Mouse (Mus musculus) thymus, postnatal 14 days (tissue): ENCODE data around the gene Kcnip1.

Experiments
- DNase-seq: peaks from one replicate; pipeline ENCODE4 v3.0.0; 2021

Gene Kcnip1

DNA sequence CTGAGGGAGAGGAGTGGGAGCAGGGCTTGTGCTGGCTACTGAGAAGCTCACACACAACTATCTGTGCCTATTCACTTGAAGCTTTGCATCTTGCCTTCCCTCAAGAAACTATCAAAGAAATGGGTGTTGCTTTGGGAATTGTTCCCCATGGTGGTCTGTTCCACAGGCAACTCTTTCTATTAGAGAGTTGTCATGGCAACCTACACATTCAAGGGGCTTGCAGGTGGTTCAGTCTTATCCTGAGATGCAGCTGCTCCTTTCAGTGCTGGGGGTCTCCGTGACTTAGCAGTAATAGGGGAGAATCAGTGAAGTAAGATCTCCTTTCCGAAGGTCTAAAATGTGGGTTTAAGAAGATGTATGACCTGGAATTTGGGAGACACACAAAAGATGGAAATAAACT, 102.6 kb downstream of the Kcnip1 start:
- DNase-seq: no peak

DNA sequence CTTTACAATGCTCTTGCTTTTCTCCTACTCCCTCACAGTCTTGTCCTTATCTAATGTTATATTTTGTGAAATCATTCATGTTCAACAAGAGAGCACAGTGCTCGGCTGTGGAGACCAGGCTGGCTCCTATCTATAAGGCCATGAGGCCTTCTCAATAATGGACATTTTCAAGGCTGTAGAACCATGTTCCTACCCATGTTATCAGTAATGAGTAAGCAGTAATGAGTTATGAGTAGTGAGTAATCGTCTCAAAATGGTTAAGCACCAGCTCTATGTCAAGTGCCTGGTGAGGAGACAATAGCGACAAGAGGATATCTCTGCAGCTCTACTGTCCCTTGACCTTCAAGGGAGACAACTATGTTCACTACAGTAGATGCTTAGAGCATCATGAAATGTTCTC, 105.3 kb downstream of the Kcnip1 start:
- DNase-seq: no peak

DNA sequence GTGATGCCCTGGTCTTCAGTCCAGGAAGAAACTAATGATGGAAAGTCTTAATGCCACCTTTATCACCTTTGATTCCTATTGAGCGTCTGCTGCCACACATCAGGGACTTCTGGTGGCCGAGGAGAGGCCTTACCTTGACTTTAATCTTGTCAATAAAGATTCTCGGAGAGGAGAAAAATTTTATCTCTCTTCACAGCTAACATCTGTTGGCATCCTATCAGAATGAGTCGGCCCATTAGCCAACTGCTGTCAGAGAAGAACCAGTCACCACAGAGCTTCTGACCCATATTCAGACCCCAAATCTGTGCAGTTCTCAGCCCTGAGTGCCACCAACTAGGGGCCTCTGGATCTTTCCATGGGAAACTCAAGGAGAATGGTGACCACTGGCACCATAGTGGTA, 107.0 kb downstream of the Kcnip1 start:
- DNase-seq: no peak

DNA sequence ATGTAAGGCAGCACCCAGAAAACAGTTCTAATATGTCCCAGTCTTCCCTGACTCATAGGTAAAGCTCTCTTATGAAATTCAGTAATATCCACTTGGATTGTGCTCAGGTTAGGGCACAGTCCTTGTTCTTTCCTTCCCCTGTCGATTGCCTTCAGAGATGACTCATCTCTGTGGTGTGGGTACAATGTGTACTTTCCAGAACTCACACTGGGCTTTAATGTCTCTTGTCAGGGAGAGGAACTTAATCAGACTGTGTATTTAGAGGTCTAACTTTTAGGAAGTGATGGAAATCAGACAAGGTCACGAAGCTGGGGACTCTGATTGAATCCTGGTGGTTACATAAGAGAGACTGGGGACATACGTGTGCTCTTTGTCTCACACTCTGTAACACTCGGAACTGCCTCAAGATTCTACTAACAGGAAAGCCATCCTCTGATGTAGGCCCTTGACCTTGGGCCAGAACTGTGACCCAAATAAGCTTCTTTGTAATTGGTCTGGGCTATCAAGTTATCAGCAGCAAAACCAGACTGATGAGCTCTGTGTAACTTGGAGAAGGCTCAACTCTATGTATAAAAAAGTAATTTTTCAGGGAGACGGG, 110.1 kb downstream of the Kcnip1 start:
- DNase-seq: no peak

DNA sequence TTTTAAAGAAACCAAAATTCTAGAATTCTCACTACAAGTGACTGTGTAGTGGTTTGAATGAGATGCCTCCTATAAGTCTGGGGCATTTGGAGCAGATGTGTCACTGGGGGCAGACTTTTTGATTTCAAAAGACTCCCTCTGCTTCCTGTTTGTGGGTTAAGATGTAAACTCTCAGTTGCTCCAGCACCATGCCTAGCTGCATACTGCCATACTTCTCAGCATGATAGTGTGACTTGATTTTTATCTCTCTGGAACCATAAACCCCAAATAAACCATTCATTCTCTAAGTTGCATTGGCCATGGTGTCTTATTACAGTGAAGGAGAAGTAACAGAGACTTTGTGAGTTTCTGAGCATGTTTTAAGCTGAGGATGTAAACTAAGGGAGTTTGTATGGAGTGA, 118.0 kb downstream of the Kcnip1 start:
- DNase-seq: no peak

DNA sequence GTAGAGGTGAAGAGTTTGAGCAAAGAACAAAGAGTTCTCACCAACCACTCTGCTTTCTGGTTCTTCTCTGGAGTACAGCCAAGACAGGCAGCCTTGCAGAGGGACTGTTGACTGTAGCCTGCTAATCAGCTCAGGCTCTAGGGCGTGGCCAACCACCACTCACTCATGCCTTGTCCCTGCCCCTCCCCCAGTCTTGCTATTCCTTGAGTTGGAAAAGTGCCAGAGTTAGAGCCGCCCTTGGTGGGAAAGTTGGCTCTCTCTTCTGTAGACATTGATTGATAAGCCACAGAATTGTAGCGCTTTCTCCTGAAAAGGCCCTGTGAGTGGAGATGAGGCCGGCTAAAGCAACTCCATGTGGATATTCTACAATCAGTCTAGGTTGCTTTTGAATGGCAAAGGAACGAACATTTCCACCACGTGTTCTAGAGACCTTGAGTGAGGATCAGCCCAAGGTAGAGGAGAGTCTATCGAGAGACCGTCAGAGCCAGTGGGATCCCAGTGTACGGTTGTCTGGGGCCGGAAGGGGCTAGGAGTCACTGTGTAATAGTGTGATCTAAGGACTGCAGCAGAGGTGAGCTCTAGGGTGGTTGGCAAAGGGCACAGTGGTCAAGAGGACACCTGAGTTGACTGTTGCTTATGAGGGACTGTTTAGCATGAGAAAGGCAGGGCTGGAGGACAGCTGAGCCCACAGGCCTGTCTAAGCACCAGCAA, 119.7 kb downstream of the Kcnip1 start:
- DNase-seq: no peak

DNA sequence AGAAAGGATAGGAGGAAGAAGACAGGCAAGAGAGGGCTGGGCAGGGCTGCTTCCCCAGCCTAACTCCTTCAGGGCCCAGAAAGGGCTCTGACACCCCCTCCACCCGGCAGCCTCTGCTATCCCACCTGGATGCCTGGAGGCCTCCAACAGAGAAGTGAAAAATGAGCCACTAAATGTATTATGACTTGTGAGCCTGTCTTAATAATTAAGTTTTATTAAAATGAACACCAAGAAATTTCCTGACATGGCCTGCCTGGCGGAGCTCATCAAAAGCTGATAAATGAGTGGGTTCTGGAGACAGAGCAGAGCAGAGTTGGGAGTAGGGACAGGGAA, 120.3 kb downstream of the Kcnip1 start:
- DNase-seq: no peak

DNA sequence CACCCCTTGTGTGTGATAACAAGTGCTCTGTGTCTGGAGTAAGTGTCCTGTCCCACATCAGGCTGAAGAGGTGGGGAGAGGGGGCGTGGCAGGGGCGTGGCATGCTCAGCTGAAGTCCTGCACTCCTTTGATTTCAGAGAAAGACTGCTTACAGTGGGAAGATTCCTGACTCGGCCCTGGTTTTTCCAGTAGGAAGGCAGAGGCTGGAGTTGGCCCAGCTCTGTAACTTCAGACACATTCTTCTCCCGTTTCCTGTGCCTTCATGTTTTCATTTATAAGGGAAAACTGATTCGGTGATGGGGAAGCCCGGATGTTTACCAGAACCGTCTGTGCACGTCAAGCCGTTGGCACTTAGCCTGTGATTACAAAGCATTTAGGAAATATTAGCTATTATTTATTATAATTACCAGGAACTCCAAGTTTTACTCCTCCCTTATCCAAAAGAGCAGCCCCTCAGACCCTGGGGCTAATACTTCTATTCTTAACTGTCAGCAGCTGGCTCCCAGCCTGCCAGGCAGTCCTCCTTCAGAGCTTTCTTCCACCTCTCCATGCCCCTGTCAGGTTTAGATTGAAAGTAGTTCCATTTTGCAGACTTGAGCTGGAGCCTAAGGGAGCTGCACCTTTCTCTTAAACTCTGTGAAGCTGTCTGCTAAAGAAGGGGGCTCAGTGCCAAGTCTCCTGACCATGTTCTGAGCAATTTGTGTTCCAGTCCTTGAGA, 120.8 kb downstream of the Kcnip1 start:
- DNase-seq: no peak

DNA sequence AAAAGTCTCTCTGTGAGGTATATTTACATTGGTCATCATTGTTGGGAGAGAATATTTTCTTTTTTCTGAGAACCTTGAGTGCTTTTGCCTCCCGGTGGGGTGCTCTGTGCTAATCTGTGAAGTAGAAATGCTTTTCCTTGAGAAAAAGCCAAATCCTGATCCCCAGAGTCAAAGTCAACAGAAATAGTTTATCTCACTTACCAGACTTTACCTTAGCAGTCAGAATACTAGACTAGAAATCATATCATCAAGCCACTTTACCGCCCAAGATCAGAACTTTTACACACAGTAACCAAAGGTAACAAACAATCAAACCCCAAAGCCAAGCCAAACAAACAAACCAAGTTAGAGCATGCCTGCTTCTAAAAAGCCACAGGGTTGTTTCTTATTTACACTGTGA, 122.7 kb downstream of the Kcnip1 start:
- DNase-seq: no peak

DNA sequence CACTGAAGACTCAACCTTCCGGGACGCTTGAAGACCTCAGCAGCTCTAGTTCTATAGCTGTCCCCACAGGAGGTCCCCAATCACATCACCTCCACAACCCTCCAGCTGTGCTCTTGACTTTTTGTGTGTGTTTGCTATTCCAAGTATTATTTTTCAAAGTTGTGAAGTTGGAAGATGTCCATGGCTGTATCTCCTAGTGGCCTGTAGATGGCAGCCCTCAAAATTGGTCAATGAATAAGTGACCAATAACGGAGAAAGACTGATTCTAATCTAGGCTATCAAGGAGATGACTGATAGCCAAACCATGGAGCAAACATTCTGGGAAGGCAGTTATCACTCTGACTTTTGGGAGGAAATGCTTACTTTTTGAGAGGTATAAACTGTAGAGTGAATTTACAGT, 123.4 kb downstream of the Kcnip1 start:
- no peak for DNase-seq

DNA sequence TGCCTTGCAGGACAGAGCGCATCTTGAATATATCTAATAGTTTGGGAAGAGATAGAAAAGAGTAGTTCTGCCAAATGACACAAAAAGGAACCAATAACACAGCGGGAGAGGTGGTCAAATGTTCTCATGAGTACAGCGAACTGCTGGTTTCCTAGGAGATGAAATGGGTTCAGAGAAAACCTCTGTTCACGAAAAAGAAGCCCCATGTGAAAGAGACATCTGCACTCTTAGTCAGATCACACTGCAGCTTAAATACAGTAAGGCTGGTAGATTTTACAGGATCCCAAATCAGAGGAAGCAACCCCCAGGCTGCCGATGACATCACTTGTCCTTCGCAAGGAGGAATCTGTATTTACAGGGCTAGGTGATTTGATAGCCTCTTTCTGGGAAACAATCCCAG, 126.2 kb downstream of the Kcnip1 start:
- no peak for DNase-seq

DNA sequence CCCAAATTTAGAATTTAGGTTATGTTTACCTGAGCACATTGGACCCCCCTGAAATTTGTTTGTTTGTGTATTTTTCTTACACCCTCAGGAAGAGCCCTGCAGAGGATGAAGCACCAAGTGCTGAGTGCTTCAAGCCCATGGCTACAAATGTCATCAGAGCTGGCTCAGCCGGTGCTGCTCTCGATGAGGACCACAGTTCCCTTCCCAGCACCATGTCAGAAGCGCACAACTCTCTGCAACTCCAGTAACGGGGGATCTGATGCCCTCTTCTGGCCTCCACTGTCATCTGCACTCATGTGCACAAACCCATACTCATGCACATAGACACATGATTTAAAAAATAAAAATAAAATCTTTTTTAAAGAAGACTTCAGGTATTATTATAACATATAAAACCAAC, 128.7 kb downstream of the Kcnip1 start:
- DNase-seq: no peak

DNA sequence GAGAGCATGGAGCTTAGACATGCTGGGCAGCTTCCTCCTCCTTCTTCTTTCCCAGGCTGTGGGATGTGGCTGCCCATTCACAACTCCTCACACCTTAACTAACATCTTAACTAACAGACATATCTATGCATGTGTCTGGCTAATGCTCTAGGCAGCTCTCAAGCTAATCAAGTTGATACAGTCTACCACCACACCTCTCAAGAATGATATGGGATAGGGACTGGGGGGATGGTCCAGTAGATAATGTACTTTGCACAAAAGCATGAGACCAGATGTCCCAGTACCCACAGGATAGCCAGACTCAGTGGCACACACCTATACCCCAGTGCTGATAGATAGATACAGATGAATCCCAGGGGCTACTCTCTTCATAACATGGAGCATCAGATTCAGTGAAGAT, 131.1 kb downstream of the Kcnip1 start:
- DNase-seq: no peak

DNA sequence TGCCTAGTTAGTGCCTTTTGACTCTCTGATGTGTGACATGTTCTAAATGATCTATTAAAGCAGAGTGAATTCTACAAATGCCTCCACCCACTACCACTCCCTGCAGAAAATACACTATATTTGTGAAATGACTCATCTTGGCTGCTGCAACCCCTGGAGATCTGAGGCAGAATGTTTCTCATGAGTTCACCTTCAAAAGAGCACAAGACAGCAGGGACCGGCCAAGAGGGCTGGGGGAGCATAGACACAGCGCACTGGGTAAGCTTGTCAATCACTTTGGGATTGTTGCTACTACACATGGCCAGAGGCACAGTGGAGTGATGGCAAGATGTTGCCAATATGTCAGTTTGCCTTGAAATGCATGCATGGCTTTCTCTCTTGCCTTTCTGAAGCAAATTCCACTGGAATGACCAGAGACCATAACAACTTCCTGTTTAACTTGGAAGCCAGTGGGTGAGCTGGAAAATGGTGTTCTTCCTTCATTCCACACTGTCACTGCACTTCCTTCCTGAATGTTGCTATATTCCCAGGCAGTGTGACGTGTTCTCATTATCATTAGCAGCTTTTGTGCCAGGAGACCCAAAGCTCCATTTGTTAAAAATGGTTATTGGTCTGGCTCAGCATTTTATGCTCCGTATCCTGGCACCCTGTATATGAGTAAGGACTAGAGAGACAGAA, 131.9 kb downstream of the Kcnip1 start:
- no peak for DNase-seq

DNA sequence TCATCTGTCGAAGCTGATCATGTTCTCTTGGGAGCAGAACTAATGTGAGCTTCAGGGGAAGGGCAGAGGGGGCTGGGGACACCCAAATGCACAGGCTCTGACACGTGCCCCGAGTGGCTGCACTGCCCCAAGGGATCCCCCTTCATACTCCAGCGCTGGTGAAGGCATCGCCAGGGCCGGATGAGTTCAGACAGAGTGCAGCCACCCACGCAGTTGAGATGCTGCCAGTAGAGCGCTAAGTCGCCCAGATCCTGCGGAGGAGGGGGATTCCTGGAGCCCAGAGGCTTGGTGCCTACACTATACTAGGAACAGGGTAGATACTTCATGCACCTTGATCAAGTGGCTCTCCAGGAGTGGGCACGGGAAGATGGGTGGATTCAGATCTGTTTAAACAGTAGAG, 143.3 kb downstream of the Kcnip1 start:
- no peak for DNase-seq

DNA sequence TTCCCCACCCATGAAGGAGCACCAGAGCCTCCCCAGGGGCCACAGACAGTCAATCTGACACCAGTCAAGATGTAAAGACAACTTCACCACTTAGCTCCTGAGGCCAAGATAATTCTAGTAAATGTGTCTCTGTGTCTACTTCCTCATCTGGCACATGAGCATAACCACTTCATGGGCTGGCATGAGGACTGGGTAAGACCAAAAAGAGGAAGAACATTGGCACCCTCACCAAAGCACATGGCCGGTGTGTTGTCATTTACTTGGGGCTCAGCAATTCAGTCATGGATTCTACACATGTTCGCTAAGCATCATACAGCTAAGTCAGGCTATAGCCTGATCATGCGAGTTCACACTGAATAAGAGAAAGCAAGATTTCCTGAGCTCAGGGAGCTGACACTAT, 144.3 kb downstream of the Kcnip1 start:
- no peak for DNase-seq

DNA sequence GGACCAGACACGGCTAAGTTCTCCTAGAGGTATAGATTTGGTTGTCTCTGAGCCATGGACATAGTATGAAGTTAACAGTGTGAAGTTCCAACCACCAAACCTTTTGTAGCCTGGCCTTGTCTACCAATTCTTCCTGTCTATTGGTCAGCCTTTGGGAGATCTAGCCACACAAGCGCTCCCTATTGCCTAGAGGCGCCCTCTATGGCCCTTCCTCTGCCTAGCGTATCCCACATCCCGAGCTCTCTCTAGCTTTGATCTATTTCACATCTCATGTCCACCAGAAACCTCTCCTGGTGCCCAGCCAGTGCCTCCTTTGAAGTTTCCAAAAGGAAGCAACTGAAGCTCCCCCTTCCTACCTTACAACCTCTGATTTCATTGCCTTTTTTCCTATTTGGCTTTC, 147.0 kb downstream of the Kcnip1 start:
- DNase-seq: no peak

DNA sequence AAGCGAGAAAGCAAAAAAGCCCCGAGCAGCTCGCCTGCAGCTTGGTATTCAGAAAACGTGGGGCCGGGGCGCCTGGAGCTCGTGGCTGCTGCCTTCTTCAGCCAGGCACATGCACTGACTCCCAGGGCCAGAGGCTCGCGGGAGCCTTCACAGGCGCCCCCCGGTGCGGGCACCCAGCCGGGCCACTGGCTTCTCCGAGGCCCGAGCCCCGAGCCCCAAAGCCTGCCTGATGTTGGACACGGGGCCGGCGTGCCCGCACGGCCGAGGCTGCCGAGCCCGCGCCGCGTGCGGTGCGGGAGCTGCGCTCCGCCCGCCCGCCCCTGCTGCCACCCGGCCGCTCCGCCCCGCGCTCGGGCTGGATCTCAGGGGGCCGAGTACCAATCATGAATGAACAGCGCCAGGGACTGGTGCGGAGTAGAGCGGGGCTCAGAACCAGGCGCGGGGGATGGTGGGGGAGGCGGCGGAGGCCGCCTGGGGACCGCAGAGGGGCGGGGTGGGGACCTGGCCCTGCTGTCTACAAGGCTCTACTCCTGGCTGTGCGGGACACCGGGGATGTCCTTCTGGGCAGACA, 149.6 kb downstream of the Kcnip1 start:
- no peak for DNase-seq

DNA sequence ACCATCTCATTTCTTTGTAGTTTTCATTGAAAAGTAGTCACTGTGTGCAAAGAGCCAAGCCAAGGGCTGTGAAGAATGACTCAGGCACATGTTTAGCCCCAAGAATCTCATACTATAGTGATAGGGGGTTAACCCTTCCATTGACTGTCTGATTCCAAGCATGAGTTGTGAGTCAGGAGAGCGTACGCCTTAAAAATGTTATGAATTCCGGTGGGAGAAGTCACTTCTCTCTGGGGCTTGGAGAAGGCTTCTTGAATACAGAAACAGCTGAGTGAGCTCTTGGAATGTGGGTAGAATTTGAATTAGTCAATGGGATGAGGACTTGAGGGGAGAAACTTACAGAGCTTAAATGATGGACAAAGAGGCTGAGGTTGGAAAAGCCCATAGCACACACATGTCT, 153.9 kb downstream of the Kcnip1 start:
- no peak for DNase-seq

DNA sequence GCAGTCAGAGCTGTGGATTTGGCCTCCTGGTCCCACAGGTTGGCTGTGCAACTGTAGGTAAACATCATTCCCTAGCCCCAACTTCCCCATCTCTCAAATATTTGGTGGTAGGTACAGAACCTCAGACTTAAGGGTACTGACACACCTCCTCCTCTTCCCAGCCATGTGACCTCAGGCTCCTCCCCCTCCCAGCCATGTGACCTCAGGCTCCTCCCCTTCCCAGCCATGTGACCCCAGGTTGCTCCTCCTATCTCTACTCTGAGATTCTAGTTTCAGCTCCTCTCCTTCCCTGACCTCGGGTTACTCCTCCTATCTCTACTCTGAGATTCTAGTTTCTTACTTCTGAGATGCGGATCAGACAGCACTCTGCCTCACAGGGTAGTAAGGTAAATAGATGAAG, 163.2 kb downstream of the Kcnip1 start:
- no peak for DNase-seq

DNA sequence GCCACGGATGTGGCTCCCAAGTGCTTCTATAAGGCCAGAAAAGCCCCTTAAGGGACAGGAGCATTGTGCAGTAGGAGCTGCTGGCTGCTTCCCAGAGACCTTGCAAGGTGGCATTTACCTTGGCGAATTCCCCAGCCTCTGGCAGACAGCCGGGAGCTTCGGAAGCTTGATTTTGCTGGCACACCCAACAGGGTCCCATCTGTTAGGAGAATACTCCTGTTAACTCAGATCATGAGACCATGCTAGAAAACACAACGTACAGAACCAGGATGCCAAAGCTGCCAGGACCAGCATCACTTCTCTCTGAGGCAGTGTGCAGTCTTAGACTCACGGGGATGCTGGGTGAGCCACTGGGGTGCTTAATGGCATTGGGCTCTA, 165.1 kb downstream of the Kcnip1 start:
- DNase-seq: no peak

DNA sequence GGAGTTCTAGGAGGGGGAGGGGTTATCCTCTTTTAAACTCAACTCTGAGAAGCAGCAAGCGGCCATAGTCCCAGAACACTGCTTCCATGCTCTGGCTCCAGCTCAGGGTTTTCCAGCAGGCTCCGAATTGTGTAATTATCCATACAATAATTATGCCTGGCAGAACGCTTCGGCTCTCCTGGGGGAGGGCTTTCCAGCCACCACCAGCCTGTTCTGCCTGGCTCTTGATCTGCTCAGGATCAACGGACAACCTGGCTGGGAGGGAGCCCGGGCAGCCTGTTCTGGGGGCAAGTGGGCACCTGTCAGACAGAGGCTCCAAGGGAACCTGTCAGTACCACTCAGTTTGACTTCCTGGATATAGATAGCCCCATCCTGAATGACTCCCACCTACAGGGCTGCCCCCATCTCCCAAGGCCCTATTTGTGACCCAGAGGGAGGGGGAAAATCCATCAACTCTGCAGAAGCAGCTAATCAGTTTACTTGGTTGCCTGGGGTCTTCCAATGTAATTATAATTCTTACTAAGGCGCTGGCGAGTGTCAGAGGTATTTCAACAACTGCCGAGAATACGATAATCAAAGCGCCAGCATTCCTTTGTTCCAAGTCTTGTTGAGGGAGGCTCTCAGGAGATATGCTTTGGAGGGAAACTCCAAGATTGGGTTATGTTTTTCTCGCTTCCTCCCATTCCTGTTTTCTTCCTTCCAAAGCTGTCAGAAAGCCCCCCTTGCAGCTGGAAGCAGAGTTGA, 165.7 kb downstream of the Kcnip1 start:
- no peak for DNase-seq

DNA sequence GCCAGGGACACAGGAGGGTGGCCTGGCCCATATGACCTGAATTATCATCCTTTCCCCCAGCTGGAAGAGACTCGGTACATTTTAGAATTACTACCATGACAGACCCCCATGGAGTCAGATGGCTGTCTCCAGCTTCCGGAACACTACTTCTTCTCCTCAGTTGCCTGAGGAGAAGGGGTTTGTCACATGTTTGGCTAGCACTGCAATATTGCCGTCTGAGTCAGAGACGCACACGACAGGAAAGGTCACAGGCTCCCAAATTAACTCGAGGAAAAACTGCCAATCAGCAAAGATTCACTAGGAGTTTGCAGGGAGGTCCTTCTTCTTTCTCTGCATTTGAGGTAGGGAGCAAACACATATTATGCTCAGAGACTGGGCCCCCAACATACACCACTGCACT, 168.2 kb downstream of the Kcnip1 start:
- no peak for DNase-seq
